Mouse (Mus musculus) megakaryocyte, embryonic 14.5 days (primary cell): ENCODE measurements at regions not wholly inside any gene's neighbourhood (a gene's known extent, or its start where the extent isn't known, plus 50 kb on each side); places are given as distances from the start of the nearest gene placed in this dataset.

Experiments used
- FLI1 ChIP-seq: IDR thresholded peaks from 2 replicates; pipeline ENCODE4 v1.6.1; 2012; ENCODE audit warnings: low read length, inconsistent platforms, mixed read lengths
- GATA1 ChIP-seq: IDR thresholded peaks from 3 replicates; pipeline ENCODE4 v1.6.1; 2012; ENCODE audit warnings: mixed read lengths, low read length, inconsistent platforms, borderline replicate concordance

DNA sequence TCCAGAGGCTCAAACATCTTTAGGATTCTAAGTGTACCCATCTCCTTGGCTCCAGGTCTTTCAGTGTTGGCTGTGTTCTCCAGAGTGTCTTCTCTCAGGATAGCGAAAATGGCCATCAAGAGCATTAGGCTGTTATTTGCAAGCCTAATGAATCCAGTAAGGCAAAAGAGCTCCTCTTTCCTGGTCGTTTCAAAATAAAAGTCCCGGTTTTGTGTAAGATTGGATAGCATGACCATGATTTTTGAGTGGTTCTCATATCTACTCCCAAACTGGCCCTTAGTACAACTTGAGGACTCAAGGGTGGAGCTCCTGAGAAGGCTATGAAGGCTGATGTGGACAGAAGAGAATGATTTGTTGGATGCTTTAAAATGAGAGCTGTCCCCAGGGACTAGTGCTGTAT, 510.6 kb downstream of the Zfp536 start:
- TF ChIP-seq GATA1 (no peak), FLI1 (no peak)
